Mouse (Mus musculus) hindbrain, embryonic 14.5 days (tissue): ENCODE measurements at regions not wholly inside any gene's neighbourhood (a gene's known extent, or its start where the extent isn't known, plus 50 kb on each side); places are given as distances from the start of the nearest gene placed in this dataset.

Experiments used
- ATAC-seq: fragments of 200-750 bp; cut with Nextera tagmentation; 2 replicates; pipeline ENCODE4 v1.8.0; 2017; ENCODE audit warnings: moderate number of reproducible peaks, mild to moderate bottlenecking, moderate TSS enrichment, moderate library complexity; ENCODE audit not compliant: low FRiP score
- DNase-seq: peaks from one replicate; pipeline ENCODE4 v3.0.0-alpha.2; 2015; ENCODE audit warnings: low spot score
- H3K27ac ChIP-seq: fragments of 300-500 bp; sonication (generic); 2 replicates; pipeline ENCODE4 v1.5.1; 2014; ENCODE audit warnings: mild to moderate bottlenecking, moderate library complexity
- H3K27me3 ChIP-seq: fragments of 300-500 bp; sonication (generic); 2 replicates; pipeline ENCODE4 v1.6.1; 2014; ENCODE audit warnings: mild to moderate bottlenecking, low read length, mixed read lengths; ENCODE audit not compliant: control insufficient read depth, insufficient read depth
- H3K36me3 ChIP-seq: fragments of 300-500 bp; sonication (generic); replicated peaks from 2 replicates; pipeline ENCODE4 v1.6.1; 2014; ENCODE audit not compliant: control insufficient read depth, insufficient read depth
- H3K4me1 ChIP-seq: fragments of 300-500 bp; sonication (generic); replicated peaks from 2 replicates; pipeline ENCODE4 v1.6.1; 2014; ENCODE audit warnings: antibody characterized with exemption, low read length, mixed read lengths; ENCODE audit not compliant: control insufficient read depth, insufficient read depth
- H3K4me2 ChIP-seq: fragments of 300-500 bp; sonication (generic); replicated peaks from 2 replicates; pipeline ENCODE4 v1.6.1; 2014; ENCODE audit warnings: mild to moderate bottlenecking, moderate library complexity
- H3K4me3 ChIP-seq: fragments of 300-500 bp; sonication (generic); replicated peaks from 2 replicates; pipeline ENCODE4 v1.5.1; 2014; ENCODE audit warnings: mild to moderate bottlenecking, low read length
- H3K9ac ChIP-seq: fragments of 300-500 bp; sonication (generic); 2 replicates; pipeline ENCODE4 v1.6.1; 2014
- H3K9me3 ChIP-seq: fragments of 300-500 bp; sonication (generic); 2 replicates; pipeline ENCODE4 v1.6.1; 2016; ENCODE audit warnings: low read length; ENCODE audit not compliant: control insufficient read depth
- WGBS: fragments of 180-500 bp; shearing (Covaris S2); extraction: QIAGEN DNeasy Blood & Tissue Kit; methylation state at CpG from one replicate; pipeline ENCODE4 v1.1.7; 2014; 5-methylcytosine and 5-hydroxymethylcytosine counted together

DNA sequence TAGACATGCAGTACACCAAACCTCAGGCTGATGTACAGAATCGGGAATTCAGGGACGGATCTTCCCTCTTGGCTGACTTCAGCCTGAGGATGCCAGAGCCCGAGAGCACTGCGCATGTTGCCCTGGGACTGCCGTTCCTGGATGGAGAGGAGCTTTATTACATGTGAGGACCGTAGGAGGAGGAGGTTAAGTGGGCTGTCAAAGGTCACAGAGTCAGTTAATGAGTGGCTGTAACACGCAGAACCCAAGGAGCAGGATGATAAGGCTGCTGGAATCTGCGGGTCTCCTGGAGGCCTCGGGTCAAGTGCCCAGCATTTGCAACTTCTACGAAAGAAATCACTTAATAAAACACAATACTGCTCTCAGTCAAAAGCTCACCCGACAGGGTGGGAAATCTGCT lies 197.3 kb downstream of the Fam169b start:
- DNase-seq (no peak), ATAC-seq (no peak)
- H3K4me2 ChIP-seq = no peak overlapping the region
- H3K9me3 ChIP-seq = no peaks in the 10 kb centered on the region
- no peaks in the 10 kb centered on the region for H3K36me3 ChIP-seq
- no peaks in the 10 kb centered on the region for H3K4me1 ChIP-seq
- WGBS = 59% methylated on average over 11 of the region's 11 CpGs
- no peaks in the 10 kb centered on the region for H3K27me3 ChIP-seq
- H3K4me3 ChIP-seq = no peak overlapping the region
- no peak overlapping the region for H3K27ac ChIP-seq
- H3K9ac ChIP-seq = no peak overlapping the region

DNA sequence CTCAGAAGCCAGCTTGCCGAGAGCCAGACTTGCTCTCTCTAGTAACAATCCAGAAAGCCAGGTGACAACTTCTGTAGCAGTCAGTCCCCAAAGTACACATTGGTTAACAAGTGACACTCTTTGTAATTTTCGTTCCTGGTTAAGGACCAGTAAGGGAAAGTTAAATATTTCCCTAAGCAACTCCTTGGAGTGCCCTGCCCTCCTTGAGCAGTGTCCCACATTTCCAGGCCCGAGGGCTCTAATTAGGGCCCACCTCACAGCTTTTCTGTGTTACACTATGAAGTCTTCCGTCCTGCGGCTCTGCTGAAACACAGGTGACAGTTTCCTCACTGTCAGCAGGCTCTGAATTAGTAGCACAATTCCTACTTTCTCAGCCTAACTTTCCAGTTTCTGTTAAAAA lies 194.9 kb downstream of the Fam169b start:
- no peaks in the 10 kb centered on the region for H3K36me3 ChIP-seq
- H3K27ac ChIP-seq = no peak overlapping the region
- WGBS = 92% methylated on average over 5 of the region's 5 CpGs
- no peak overlapping the region for H3K4me2 ChIP-seq
- ATAC-seq (no peak), DNase-seq (no peak)
- H3K4me3 ChIP-seq = no peak overlapping the region
- no peaks in the 10 kb centered on the region for H3K9me3 ChIP-seq
- H3K4me1 ChIP-seq = no peaks in the 10 kb centered on the region
- no peak overlapping the region for H3K9ac ChIP-seq
- no peaks in the 10 kb centered on the region for H3K27me3 ChIP-seq

DNA sequence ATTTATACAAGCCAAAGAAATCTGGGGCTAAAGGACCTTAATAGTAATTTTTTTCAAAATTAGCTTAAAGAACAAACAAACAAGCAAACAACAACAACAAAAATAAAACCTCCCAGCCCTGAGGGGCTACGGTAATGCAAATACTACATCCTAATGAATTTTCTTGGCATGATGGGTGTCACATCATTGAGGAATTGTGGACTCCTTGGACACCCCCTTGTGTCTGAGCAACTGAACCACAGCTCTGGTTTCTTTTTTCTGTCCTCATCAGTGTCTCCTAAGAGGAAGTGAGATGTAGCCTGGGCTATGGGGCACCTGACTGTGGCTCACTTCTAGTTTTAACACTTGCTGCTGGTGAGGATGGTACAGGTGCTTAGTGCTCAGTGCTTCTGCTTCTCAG lies 184.2 kb downstream of the Fam169b start:
- H3K27me3 ChIP-seq = no peaks in the 10 kb centered on the region
- 100% methylated on average over 1 of the region's 1 CpGs for WGBS
- H3K4me1 ChIP-seq = no peaks in the 10 kb centered on the region
- ATAC-seq (no peak), DNase-seq (no peak)
- no peak overlapping the region for H3K4me2 ChIP-seq
- H3K27ac ChIP-seq = no peak overlapping the region
- H3K9me3 ChIP-seq = no peaks in the 10 kb centered on the region
- H3K4me3 ChIP-seq = no peak overlapping the region
- H3K9ac ChIP-seq = no peak overlapping the region
- no peaks in the 10 kb centered on the region for H3K36me3 ChIP-seq

DNA sequence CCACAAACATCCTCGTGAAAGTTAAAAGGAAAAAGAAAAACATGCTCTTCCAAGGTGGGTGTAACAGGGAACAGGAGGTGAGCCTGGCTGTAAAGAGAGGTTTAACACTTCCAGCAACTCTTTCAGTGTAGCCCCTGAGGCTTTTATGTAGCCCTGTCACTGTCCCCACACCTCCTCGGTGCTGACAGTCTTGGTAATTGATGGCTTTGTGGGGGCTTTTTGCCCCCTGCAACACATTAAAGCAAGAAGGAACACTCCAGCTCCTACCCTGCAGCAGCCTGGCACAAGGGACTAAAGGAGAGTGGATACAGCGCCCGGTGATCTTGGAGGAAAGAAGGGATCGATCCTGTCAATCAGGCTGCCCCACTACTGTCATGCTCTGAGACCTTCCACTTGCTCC lies 181.8 kb downstream of the Fam169b start:
- no peak overlapping the region for H3K4me3 ChIP-seq
- 47% methylated on average over 5 of the region's 5 CpGs for WGBS

DNA sequence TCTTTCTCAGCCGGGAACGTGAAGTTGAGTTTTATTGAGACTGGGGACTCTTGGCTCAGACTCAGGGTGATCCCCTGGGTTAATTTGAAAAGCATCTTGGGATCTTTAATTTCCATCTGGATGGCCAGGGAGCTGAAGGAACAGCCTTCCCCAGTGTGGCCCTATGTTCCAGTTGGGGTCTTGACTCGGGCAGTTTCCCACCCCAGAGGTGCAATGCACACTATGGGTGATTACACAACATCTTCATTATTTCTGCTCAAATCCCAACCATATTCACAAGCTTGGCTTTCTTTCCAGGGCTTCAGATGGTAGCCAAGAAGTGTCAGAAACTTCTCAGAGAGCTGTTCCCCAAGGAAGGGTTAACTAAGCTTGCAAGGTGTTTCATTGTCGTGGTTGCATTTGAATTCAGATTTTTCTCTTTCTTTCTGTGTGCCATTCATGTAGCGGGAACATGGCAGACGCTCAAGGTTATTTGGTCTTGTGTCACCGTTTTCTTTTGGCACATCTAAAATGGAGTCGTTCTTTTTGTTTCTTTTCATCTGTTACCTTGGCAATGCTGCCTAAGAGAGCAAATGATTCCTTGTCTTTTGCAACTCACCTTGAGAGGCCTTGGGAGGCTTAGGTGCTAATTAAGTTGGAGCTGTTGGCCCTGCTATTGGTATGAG lies 179.5 kb downstream of the Fam169b start:
- 76% methylated on average over 8 of the region's 8 CpGs for WGBS
- Histone ChIP-seq H3K4me3 (no peak overlapping the region), H3K27me3 (no peaks in the 10 kb centered on the region), H3K9me3 (no peaks in the 10 kb centered on the region), H3K4me1 (no peaks in the 10 kb centered on the region), H3K9ac (no peak overlapping the region), H3K36me3 (no peaks in the 10 kb centered on the region), H3K27ac (no peak overlapping the region), H3K4me2 (no peak overlapping the region)
- no peak for DNase-seq
- ATAC-seq = no peak

More for the DNA sequence above, 181.8 kb downstream of the Fam169b start:
- no peak overlapping the region for H3K9ac ChIP-seq
- no peak for ATAC-seq
- H3K27ac ChIP-seq = no peak overlapping the region
- no peaks in the 10 kb centered on the region for H3K36me3 ChIP-seq
- no peak for DNase-seq
- H3K4me2 ChIP-seq = no peak overlapping the region
- H3K9me3 ChIP-seq = no peaks in the 10 kb centered on the region
- H3K4me1 ChIP-seq = no peaks in the 10 kb centered on the region
- no peaks in the 10 kb centered on the region for H3K27me3 ChIP-seq

DNA sequence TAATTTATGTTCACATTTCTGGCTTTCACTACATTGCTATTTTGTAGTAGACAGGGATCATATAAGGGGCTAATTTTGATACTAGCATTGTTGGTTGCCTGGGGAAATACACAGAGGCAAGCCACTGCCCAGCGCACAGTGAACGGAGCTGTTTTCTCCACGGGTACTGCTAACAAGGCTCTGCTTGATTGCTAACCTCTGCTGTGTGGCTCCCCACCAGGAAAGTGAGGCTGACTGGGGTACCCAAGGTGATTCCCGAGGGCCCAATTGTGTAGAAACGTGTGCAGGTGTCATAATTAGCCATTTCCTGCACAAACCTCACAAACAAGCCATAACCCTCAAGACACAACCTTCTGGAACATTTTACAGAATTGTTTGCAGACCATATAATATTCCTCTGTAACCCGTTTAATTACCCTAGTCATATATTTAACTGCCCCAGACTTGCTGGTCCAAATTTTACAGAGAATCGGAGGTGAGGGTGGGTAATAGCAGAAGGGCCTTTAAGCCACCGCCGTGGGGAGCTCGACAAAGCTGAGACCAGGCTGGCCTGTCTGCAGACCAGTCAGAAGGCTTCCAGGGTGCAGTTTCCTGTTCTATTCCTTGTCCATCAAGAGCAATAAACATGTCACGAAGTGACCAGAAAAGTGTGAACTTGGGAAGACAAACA lies 170.9 kb downstream of the Fam169b start:
- no peak for ATAC-seq

DNA sequence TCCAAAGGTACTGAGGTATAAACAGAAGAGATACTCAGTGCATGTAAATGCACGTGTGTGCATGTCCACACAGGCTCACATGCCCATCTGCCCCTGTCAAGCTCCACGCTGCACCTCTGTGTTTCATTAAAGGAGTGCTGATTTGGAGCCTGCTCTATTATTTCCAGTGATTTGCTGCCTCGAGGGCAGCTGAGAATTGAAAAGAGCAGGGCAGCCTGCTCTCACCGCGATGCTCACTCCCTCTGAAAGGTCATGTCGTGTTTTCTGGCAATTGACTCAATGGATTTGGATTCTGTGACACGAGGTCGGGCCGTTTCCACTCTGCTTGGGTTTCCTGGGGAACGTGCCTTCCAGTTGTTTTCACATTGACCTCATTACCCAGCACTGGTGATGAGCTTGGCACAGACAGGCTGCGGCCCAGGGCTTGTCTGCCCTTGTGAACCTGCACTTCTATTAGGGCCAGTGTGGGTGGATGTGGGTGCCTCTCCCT lies 167.1 kb downstream of the Fam169b start:
- H3K27ac ChIP-seq = no peak overlapping the region
- H3K4me3 ChIP-seq = no peak overlapping the region
- 10% methylated on average over 11 of the region's 11 CpGs for WGBS
- H3K4me2 ChIP-seq = no peak overlapping the region
- ATAC-seq (peak; percentile 43; the same call in 1 of the 2 replicates), DNase-seq (peak; percentile 30)
- H3K9ac ChIP-seq = no peak overlapping the region
- peaks cover 4% of the 10 kb centered on the region; the same call in 1 of the 2 replicates for H3K27me3 ChIP-seq
- no peaks in the 10 kb centered on the region for H3K36me3 ChIP-seq
- peaks cover 11% of the 10 kb centered on the region; the same call in 1 of the 2 replicates for H3K4me1 ChIP-seq
- H3K9me3 ChIP-seq = no peaks in the 10 kb centered on the region

More for the DNA sequence above, 170.9 kb downstream of the Fam169b start:
- Histone ChIP-seq H3K27me3 (no peaks in the 10 kb centered on the region), H3K4me2 (no peak overlapping the region), H3K27ac (no peak overlapping the region), H3K9me3 (no peaks in the 10 kb centered on the region), H3K4me3 (no peak overlapping the region), H3K4me1 (peaks cover 11% of the 10 kb centered on the region; the same call in 1 of the 2 replicates), H3K36me3 (no peaks in the 10 kb centered on the region), H3K9ac (no peak overlapping the region)
- no peak for DNase-seq
- WGBS = 80% methylated on average over 11 of the region's 11 CpGs

DNA sequence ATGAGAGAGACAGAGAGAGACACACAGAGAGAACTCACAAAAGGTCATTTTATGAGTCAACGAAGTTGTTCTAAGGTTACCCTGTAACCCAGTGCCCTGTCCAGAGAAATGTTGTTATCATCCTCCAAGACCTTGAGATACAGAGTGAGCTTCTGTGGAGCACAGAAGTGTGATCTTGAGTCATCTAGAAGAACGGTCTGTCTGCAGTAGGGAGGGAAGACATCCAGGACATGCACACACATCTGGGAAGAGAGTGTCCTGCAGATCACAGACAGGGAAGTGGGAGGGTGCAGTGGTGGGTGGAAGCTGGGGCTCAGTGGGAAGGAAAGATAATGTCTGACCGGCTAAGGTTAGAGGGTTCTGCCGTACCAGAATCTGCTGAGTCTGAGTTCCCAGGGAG lies 155.3 kb downstream of the Fam169b start:
- 90% methylated on average over 4 of the region's 4 CpGs for WGBS

DNA sequence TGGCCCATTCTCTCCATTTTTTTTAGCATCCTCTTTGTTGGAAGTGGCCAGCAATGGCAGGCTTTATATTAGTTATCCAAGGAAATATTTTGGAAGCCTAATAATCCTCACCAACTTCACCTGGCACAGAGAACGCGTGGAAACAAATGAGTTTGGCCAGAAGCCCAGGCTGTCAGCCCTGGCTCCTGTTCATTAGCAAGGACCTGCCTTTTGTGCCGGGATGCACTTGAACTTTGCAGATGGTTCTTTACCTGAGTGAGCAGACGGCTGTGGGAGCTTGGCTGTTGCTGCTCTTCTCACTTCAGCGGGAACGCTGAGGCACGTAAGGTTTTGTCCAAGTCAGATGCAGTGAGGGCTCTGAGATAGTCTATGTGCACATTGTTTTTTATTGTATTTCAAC lies 142.3 kb downstream of the Fam169b start:
- DNase-seq (no peak), ATAC-seq (no peak)
- Histone ChIP-seq H3K4me1 (no peaks in the 10 kb centered on the region), H3K4me2 (no peak overlapping the region), H3K9me3 (no peaks in the 10 kb centered on the region), H3K36me3 (no peaks in the 10 kb centered on the region), H3K9ac (no peak overlapping the region), H3K27ac (no peak overlapping the region), H3K4me3 (no peak overlapping the region), H3K27me3 (no peaks in the 10 kb centered on the region)
- 74% methylated on average over 7 of the region's 7 CpGs for WGBS

More for the DNA sequence above, 155.3 kb downstream of the Fam169b start:
- Histone ChIP-seq H3K9me3 (no peaks in the 10 kb centered on the region), H3K9ac (no peak overlapping the region), H3K27ac (no peak overlapping the region), H3K4me2 (no peak overlapping the region), H3K27me3 (no peaks in the 10 kb centered on the region), H3K4me1 (no peaks in the 10 kb centered on the region), H3K36me3 (no peaks in the 10 kb centered on the region), H3K4me3 (no peak overlapping the region)
- DNase-seq (no peak), ATAC-seq (no peak)
